Comparison of ENCODE assay signal across 8 mouse cellular contexts in genomic region chr4:54757715-54758500, GRCm38 (mm10).
DNase-seq lines count a peak whose midpoint lies in the region; ATAC-seq and TF ChIP-seq lines count a peak whose summit lies in the region.

No protein-coding gene starts in this region.

- H3K27ac ChIP-seq in cortical plate, adult 2 months (ENCODE audit: insufficient read depth, low read length): no peak overlapping the region
- H3K27ac ChIP-seq in intestine, embryonic 14.5 days (ENCODE audit: low read depth): no peak overlapping the region
- H3K27ac ChIP-seq in midbrain, embryonic 13.5 days: peak overlapping the region; percentile 32; the same call in 1 of the 2 replicates
- H3K27ac ChIP-seq in stomach, embryonic 14.5 days (ENCODE audit: low read length): peak overlapping the region; percentile 33; the same call in 1 of the 2 replicates

- H3K4me1 ChIP-seq in cortical plate, adult 2 months (ENCODE audit: control insufficient read depth, insufficient read depth, low read length): peaks cover 2% of the 10 kb centered on the region; the same call in 1 of the 2 replicates
- H3K4me1 ChIP-seq in intestine, embryonic 14.5 days (replicated peaks; ENCODE audit: control insufficient read depth, insufficient read depth, low read length): peaks cover 6% of the 10 kb centered on the region; the same call in 1 of the 2 replicates
- H3K4me1 ChIP-seq in midbrain, embryonic 13.5 days (replicated peaks): peaks cover 13% of the 10 kb centered on the region
- no peaks in the 10 kb centered on the region for H3K4me1 ChIP-seq in stomach, embryonic 14.5 days (ENCODE audit: control insufficient read depth, insufficient read depth, low read length)

- WGBS in intestine, embryonic 14.5 days: 40% methylated on average over 19 of the region's 19 CpGs
- WGBS in midbrain, embryonic 13.5 days: 54% methylated on average over 19 of the region's 19 CpGs
- WGBS in stomach, embryonic 14.5 days: 33% methylated on average over 19 of the region's 19 CpGs

- H3K9ac ChIP-seq in intestine, embryonic 14.5 days (ENCODE audit: low read length): no peak overlapping the region; the same call in 1 of the 2 replicates
- H3K9ac ChIP-seq in midbrain, embryonic 13.5 days (replicated peaks): no peak overlapping the region
- no peak overlapping the region for H3K9ac ChIP-seq in stomach, embryonic 14.5 days (replicated peaks; ENCODE audit: low read depth, low read length)

- no peaks in the 10 kb centered on the region for H3K36me3 ChIP-seq in intestine, embryonic 14.5 days (ENCODE audit: control insufficient read depth, insufficient read depth, low read length)
- H3K36me3 ChIP-seq in midbrain, embryonic 13.5 days: no peaks in the 10 kb centered on the region
- H3K36me3 ChIP-seq in stomach, embryonic 14.5 days (ENCODE audit: control insufficient read depth, insufficient read depth, low read length): no peaks in the 10 kb centered on the region

- TF ChIP-seq CTCF in cortical plate, adult 2 months (IDR thresholded peaks at IDR 0.05; ENCODE audit: extremely low read depth, insufficient read depth, low read length): no peak

- no peak for TF ChIP-seq POLR2A in cortical plate, adult 2 months (IDR thresholded peaks at IDR 0.05; ENCODE audit: extremely low read depth, insufficient read depth, low read length)

- H3K4me2 ChIP-seq in intestine, embryonic 14.5 days (ENCODE audit: low read length): peak overlapping the region; percentile 39
- H3K4me2 ChIP-seq in midbrain, embryonic 13.5 days (replicated peaks): peak overlapping the region; percentile 16; the same call in 1 of the 2 replicates
- H3K4me2 ChIP-seq in stomach, embryonic 14.5 days (replicated peaks; ENCODE audit: low read depth, low read length): peak overlapping the region; percentile 21

- no peaks in the 10 kb centered on the region for H3K9me3 ChIP-seq in intestine, embryonic 14.5 days (ENCODE audit: control insufficient read depth, low read length)
- H3K9me3 ChIP-seq in midbrain, embryonic 13.5 days: no peaks in the 10 kb centered on the region
- H3K9me3 ChIP-seq in stomach, embryonic 14.5 days (ENCODE audit: control insufficient read depth, low read depth, low read length): no peaks in the 10 kb centered on the region

- no peak for ATAC-seq in intestine, embryonic 14.5 days (replicated peaks; ENCODE audit: low FRiP score, low TSS enrichment, low read depth)
- peak; percentile 90 for ATAC-seq in midbrain, embryonic 13.5 days
- ATAC-seq in stomach, embryonic 14.5 days (ENCODE audit: insufficient number of reproducible peaks, insufficient read depth, low FRiP score, low read depth): no peak

- H3K4me3 ChIP-seq in cortical plate, adult 2 months (ENCODE audit: insufficient read depth, low read length): 0 out of 2 replicates have a peak overlapping the region, but pooled peaks have one; percentile 2
- H3K4me3 ChIP-seq in intestine, embryonic 14.5 days (ENCODE audit: low read depth, low read length): 0 out of 2 replicates have a peak overlapping the region, but pooled peaks have one; percentile 12
- no peak overlapping the region for H3K4me3 ChIP-seq in midbrain, embryonic 13.5 days (replicated peaks)
- H3K4me3 ChIP-seq in stomach, embryonic 14.5 days (ENCODE audit: low read depth, low read length): no peak overlapping the region

- intact Hi-C loops in left cerebral cortex, postnatal 14 days (cut with DNase I): loop anchor here (5.0 kb wide), 1 partner anchor 189 kb away; the partner anchor contains the start of gene Zfp462

- peak; percentile 40 for DNase-seq in adrenal gland, postnatal 25 days
- peak; percentile 14 for DNase-seq in gonadal fat pad, adult 2 months (ENCODE audit: low read depth)
- DNase-seq in intestine, embryonic 14.5 days (ENCODE audit: low spot score): no peak
- peak; percentile 33 to 40 for DNase-seq in left cerebral cortex, postnatal 14 days (ENCODE audit: low spot score in 2 of 2)
- DNase-seq in spleen, postnatal 36 days (ENCODE audit: low spot score in 2 of 2): no peak

- H3K27me3 ChIP-seq in intestine, embryonic 14.5 days (replicated peaks; ENCODE audit: control insufficient read depth, insufficient read depth, low read length): no peaks in the 10 kb centered on the region
- H3K27me3 ChIP-seq in midbrain, embryonic 13.5 days: no peaks in the 10 kb centered on the region
- no peaks in the 10 kb centered on the region for H3K27me3 ChIP-seq in stomach, embryonic 14.5 days (ENCODE audit: control insufficient read depth, insufficient read depth, low read length)

Comparison
In these comparisons a context has a peak if more than half of its experiments do, and no peak if none do; other contexts are left out.
1. DNase-seq: peak in adrenal gland, postnatal 25 days (single experiment), gonadal fat pad, adult 2 months (single experiment) and left cerebral cortex, postnatal 14 days (2 of 2); none in intestine, embryonic 14.5 days (single experiment) and spleen, postnatal 36 days (0 of 2).
2. H3K27ac ChIP-seq: peak in midbrain, embryonic 13.5 days (single experiment) and stomach, embryonic 14.5 days (single experiment); none in cortical plate, adult 2 months (single experiment) and intestine, embryonic 14.5 days (single experiment).
3. H3K4me3 ChIP-seq: peak in cortical plate, adult 2 months (single experiment) and intestine, embryonic 14.5 days (single experiment); none in midbrain, embryonic 13.5 days (single experiment) and stomach, embryonic 14.5 days (single experiment).
4. Peak in every context shown above with its lines, with median percentiles within 50 percentile points of each other: H3K4me2 ChIP-seq.